Mouse (Mus musculus) layer of hippocampus, postnatal 36 days (tissue): ENCODE data around the gene Ccdc155. TPM values are rescaled to one million over a fixed set of nuclear protein-coding genes. Genes with fewer than 3 reads are reported as not detected.

ENCODE experiments used
- DNase-seq, 2 experiments: peaks; one replicate each; pipeline ENCODE4 v3.0.0; 2022
- microRNA-seq, 2 experiments: library from miRNA; unstranded; fragments of <30 nt; microRNA quantifications; one replicate each; pipeline ENCODE4 v1.2.0; 2021
- total RNA-seq, 2 experiments: library from RNA; stranded (reverse); gene quantifications; 2 replicates each; pipeline ENCODE4 v1.2.3; 2021

Ccdc155 gene
- total RNA-seq, 2 experiments from 2014 or later = 2.0 to 3.3 TPM

DNA sequence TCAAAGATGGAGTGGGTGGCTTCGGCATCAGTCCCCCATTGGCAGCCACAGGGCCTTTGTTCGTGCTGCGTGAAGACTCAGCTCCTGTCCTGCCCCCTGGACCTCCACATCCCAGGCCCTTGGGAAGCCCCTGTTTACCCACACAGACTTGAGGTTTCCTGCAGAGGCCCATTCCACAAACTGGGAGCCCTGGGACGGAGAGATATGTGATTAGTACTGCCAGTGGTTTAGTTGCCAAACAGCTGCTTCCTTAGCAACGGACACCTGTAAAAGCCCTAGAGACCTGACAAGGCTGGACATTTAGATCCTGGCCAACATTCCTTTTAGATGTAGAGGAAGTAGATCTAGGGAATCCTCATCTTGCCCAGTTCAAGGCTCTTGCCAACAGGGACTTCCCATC lies 62.8 kb downstream of the Ccdc155 start:
- DNase-seq = no peak

DNA sequence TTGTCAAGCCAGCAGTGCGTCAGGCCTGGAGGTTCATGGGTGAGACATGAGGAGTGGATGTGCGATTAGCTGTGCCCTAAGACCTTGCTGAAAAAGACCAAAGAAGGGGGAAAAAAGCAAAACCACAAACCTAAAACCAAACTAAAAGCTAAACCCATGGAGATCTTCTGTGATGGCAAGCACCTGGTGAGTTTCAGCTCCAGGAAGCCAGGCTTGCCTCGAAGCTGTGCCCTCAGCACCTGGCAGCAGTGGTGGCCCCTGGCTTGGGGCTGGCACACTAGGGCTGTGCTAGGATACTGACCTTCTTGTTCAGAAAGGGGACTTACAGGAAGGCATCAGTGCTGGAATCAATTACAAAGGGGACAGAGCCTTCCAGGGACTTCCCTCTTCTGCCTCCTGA lies 63.4 kb downstream of the Ccdc155 start:
- DNase-seq = no peak

DNA sequence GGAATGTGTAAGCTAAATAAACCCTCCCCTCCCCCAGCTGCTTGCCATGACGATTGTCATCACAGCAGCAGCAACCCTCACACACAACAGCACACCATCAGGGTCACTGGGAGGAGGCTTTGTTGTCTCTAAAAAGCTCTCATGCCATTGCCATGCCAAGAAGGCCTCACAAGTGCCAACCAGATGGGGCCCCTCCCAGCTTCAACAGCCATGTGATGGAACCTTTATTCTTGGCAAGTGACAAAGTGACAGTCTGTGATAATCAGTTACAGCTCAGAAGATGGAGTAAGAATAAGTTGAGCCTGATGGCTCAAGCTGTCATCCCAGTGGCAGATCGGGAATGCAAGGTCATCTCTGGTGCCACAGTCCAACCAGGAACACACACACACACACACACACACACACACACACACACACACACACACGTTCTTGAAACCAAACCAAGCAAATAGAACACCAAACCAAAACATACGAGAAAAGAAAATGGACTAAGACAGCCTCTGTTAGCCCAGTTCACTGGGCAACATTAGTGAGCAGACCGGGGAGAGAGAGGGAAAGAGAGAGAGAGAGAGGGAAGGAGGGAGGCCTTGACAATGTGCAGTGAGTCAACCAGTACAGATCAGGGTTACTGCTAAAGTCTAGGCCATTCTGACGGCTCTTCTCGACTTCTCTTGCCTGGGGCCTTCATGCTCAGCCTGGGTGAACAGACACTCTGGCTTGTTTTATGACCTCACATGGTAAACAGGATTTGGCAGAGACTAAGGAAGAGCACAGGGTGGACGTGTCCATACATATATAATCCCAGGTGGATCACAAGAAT lies 64.6 kb downstream of the Ccdc155 start:
- DNase-seq = no peak

DNA sequence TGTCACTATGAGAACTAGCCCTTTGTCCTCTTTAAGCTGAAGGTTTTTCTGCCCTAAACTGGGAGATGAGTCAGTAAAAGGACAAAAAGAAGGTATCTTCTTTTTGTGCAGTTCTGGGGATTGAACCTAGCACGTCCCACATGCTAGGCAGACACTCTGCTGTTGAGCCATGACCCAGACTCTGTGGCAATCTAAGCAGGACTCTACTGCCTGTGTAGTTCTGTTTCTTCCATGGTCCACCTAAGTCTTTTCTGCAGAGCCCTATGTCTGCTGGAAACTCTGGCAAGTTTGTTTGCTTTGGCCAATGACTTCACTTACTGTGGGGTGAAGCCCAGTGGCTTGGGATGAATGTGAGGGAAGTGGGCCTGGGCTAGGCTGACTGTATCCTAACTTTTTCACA lies 66.3 kb downstream of the Ccdc155 start:
- no peak for DNase-seq

DNA sequence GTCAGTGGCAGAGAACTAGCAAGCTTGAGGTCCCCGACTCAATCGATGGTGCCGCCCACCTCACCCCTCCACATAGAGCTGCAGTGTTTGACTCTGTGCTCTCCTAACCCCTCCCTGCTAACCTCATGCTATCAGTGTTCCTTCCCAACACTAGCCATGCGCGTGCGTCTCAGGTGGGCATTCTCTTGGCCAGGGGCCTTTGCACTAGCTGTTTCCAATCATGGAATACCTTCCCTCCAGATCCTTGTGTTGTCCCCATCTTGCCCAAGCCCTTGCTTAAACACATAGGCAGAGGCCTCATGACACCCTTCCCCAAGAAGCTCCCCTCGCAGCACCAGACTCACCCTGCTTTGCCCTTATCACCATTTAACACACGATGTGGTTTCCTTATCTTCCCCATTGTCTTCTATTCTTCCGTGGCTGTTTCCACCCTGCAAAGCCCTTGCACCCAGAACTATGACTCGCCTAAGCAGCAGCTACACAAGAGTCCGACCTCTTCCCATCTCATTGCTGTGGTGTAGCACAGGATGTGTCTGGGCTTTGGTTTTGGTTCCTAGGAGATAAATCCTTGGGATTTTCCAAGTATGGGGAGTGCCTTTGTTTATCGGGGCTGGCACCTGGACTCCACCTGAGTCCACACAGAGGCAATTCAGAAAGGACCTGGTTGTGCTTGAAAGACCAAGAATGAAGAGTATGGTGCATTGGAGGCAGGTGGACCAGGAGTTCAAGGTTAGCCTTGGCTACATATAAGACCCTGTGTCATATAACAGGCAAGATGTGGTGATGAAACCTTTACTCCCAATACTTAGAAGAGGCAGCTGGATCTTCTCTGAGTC lies 67.3 kb downstream of the Ccdc155 start:
- no peak for DNase-seq

DNA sequence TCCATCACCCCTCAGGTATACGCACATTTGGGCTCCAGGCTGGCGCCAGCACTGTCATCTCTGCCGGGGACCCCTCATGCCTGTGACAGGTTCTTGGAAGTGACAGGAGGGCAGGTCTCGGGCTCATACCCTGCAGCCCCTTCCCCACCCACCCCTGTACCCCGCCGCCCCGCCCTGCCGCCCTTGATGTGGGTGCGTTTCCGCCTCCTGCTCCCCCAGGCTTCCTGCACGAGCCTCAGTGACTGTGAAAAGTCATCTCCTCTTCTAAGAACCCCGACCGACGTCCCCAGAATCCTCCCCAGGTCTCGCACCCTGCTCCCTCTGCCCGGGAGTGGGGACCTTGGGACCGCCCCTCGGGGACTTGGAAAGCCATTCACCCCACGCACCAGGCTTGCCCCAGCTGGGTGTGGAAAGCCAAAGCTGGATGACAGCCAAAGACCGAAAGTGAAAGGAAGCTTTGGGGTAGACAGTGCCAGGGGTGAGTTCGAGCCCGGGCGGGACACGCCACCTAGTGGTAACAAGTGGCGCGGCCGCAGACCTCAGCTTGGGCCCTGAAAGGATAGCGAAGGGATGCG lies 68.6 kb downstream of the Ccdc155 start, which contains the start of the genes Gm45713 and Flt3l:
Gm45713 (minus strand) TSS at position 239 of the 575 bp plus-strand sequence.
Flt3l (minus strand) TSS at position 440 of the 575 bp plus-strand sequence.
- DNase-seq = peak; percentile 86 to 87

DNA sequence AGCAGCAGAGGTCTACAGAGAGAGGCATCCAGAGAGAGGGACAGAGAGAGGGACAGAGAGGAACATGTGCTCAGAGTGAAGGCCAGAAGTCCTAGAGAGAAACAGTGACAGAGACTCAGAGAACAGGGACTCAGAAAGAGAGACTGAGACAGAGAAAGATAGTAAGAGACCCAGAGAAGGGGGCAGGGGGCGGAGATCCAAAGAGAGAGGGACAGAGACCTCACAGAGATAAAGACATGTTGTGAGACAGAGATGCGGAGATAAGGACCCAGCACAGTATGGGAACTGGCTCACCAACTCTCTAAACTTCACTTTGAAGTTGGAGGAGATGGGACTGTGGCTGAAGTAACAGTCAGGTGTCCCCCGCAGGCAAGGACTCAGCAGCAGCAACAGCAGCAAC lies 69.3 kb downstream of the Ccdc155 start:
- no peak for DNase-seq

DNA sequence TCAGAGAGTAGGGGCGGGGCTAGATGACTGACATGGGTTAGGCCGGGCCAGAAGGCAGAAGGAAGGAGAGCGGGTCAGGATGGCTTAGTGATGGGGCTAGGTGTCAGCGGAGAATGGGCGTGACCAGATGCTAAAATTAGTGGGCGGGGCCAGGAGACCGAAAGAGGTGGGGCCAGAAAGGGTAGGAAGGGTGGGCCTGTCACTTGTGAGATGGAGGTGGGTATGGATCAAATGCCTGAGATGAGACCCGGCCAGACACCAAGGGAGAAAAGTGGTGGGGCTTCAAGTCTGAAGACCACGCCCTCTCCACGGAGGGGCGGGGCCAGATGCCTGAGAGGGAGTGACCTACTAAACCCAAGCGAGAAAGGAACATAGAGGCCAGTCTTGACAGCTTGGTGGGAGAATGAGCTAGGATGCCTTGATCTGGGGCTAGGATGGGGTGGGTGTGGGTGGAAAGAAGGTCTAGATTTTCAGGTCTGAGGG lies 70.1 kb downstream of the Ccdc155 start:
- no peak for DNase-seq

Small RNA genes lying within 50 kb of the gene (microRNA-seq; reads per million reads assigned to microRNA genes)
- 1.1 to 2.7 reads per million in 2 experiments for gene Mir7055

Other genes with a start within 250 kb of the Ccdc155 start
- 100 to 1,000 TPM; 131 to 137 TPM for gene Cpt1c, start 230.0 kb downstream of the Ccdc155 start, total RNA-seq
- 100 to 1,000 TPM; 155 to 168 TPM for gene Prmt1, start 218.3 kb downstream of the Ccdc155 start, total RNA-seq
- 10 to 100 TPM; 45.9 to 51.0 TPM for gene Irf3, start 207.2 kb downstream of the Ccdc155 start, total RNA-seq
- gene Bcl2l12, start 206.2 kb downstream of the Ccdc155 start, total RNA-seq = 1 to 10 TPM; 3.0 to 4.1 TPM
- gene Scaf1, start 188.5 kb downstream of the Ccdc155 start, total RNA-seq = 100 to 1,000 TPM; 149 to 155 TPM
- gene Rras, start 186.9 kb downstream of the Ccdc155 start, total RNA-seq = 1 to 10 TPM; 9.7 TPM
- 10 to 100 TPM; 74.3 to 75.3 TPM for gene Prr12, start 152.0 kb downstream of the Ccdc155 start, total RNA-seq
- 10 to 100 TPM; 51.0 to 51.3 TPM for gene Nosip, start 142.5 kb downstream of the Ccdc155 start, total RNA-seq
- 1 to 10 TPM; 5.5 to 6.1 TPM for gene Prrg2, start 142.2 kb downstream of the Ccdc155 start, total RNA-seq
- gene Rcn3, start 112.7 kb downstream of the Ccdc155 start, total RNA-seq = 1 to 10 TPM; 6.2 to 6.9 TPM
- 10 to 100 TPM; 16.7 to 18.5 TPM for gene Fcgrt, start 101.0 kb downstream of the Ccdc155 start, total RNA-seq
- gene Rps11, start 80.5 kb downstream of the Ccdc155 start, total RNA-seq = 100 to 1,000 TPM; 408 to 432 TPM
- gene Rpl13a, start 76.1 kb downstream of the Ccdc155 start, total RNA-seq = 100 to 1,000 TPM; 788 to 817 TPM
- under 1 TPM in 1 of 2 experiments, not detected in 1; 0.50 TPM for gene Gm45713, start 68.7 kb downstream of the Ccdc155 start, total RNA-seq
- gene Flt3l, start 68.5 kb downstream of the Ccdc155 start, total RNA-seq = 10 to 100 TPM in 1 of 2 experiments, 1 to 10 TPM in 1; 7.0 to 10.1 TPM
- 10 to 100 TPM; 44.5 to 46.8 TPM for gene Pih1d1, start 50.6 kb downstream of the Ccdc155 start, total RNA-seq
- 10 to 100 TPM; 10.5 to 18.0 TPM for gene Aldh16a1, start 50.3 kb downstream of the Ccdc155 start, total RNA-seq
- gene Slc17a7, start 40.9 kb downstream of the Ccdc155 start, total RNA-seq = 1,000 to 10,000 TPM; 1,360 to 1,418 TPM
- gene Gfy, start 25.3 kb downstream of the Ccdc155 start, total RNA-seq = under 1 TPM; 0.17 to 0.28 TPM
- gene Pth2, start 23.9 kb downstream of the Ccdc155 start, total RNA-seq = not detected
- gene Dkkl1, start 7.3 kb upstream of the Ccdc155 start, total RNA-seq = 1 to 10 TPM; 1.4 to 2.3 TPM
- 1 to 10 TPM; 2.6 to 7.8 TPM for gene Tead2, start 10.9 kb upstream of the Ccdc155 start, total RNA-seq
- gene Cd37, start 34.2 kb upstream of the Ccdc155 start, total RNA-seq = 1 to 10 TPM; 1.9 to 4.8 TPM
- 1 to 10 TPM; 2.0 to 2.8 TPM for gene Slc6a16, start 36.2 kb upstream of the Ccdc155 start, total RNA-seq
- gene Slc6a21, start 72.6 kb upstream of the Ccdc155 start, total RNA-seq = not detected
- 10 to 100 TPM; 12.9 to 14.8 TPM for gene Trpm4, start 128.9 kb upstream of the Ccdc155 start, total RNA-seq
- under 1 TPM; 0.20 to 0.46 TPM for gene Hrc, start 130.4 kb upstream of the Ccdc155 start, total RNA-seq
- 100 to 1,000 TPM; 126 to 128 TPM for gene Ppfia3, start 162.1 kb upstream of the Ccdc155 start, total RNA-seq
- 100 to 1,000 TPM; 133 to 154 TPM for gene Lin7b, start 165.7 kb upstream of the Ccdc155 start, total RNA-seq
- gene Snrnp70, start 190.8 kb upstream of the Ccdc155 start, total RNA-seq = 100 to 1,000 TPM; 379 to 450 TPM
- not detected for gene Kcna7, start 200.8 kb upstream of the Ccdc155 start, total RNA-seq
- gene Ntf5, start 208.8 kb upstream of the Ccdc155 start, total RNA-seq = under 1 TPM; 0.17 to 0.18 TPM
- not detected for gene Lhb, start 215.9 kb upstream of the Ccdc155 start, total RNA-seq
- 10 to 100 TPM; 14.5 to 18.6 TPM for gene Gys1, start 230.0 kb upstream of the Ccdc155 start, total RNA-seq
- gene Ruvbl2, start 233.2 kb upstream of the Ccdc155 start, total RNA-seq = 10 to 100 TPM; 33.0 to 39.9 TPM